In the genomic region with DNA sequence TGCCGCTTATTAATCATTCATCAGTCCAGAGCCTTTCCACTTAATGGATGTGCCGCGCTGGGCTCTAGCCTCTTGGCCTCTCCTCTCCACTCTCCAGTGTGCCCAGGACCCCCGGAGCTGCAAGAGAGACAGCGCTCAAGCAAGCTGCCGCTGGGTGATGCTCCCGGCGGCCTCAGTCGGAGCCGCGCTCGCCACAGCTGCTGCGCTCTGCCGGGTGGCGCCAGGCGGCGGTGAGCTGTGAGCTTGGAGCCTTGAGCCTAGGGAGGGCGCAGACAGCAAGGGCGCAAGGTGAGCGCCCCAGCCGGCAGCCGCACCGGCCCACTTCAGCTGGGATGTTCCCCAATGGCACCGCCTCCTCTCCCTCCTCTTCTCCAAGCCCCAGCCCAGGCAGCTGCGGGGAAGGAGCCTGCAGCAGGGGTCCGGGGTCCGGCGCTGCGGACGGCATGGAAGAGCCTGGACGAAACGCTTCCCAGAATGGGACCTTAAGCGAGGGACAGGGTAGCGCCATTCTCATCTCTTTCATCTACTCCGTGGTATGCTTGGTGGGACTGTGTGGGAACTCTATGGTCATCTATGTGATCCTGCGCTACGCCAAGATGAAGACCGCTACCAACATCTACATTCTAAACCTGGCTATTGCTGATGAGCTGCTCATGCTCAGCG, we compare ENCODE assay signal across 8 mouse cellular contexts. TPM values are rescaled to one million over a fixed set of nuclear protein-coding genes. Genes with fewer than 3 reads are reported as not detected.
DNase-seq lines count a peak whose midpoint lies in the region; ATAC-seq and TF ChIP-seq lines count a peak whose summit lies in the region.

No protein-coding gene starts in this region.

- H3K4me2 ChIP-seq in lung, embryonic 16.5 days (ENCODE audit: low read depth, low read length): peak overlapping the region; percentile 73
- H3K4me2 ChIP-seq in forebrain, embryonic 11.5 days (ENCODE audit: low read depth, low read length, severe bottlenecking): peak overlapping the region; percentile 80
- H3K4me2 ChIP-seq in intestine, embryonic 14.5 days (ENCODE audit: low read length): peak overlapping the region; percentile 85
- peak overlapping the region; percentile 73 for H3K4me2 ChIP-seq in limb, embryonic 14.5 days (replicated peaks; ENCODE audit: low read depth, low read length, severe bottlenecking)

- peak; percentile 43; the same call in 1 of the 2 replicates for ATAC-seq in lung, embryonic 16.5 days (ENCODE audit: low read depth)
- ATAC-seq in forebrain, embryonic 11.5 days (replicated peaks; ENCODE audit: low FRiP score): peak; percentile 56
- ATAC-seq in intestine, embryonic 14.5 days (replicated peaks; ENCODE audit: low FRiP score, low TSS enrichment, low read depth): peak; percentile 49
- ATAC-seq in limb, embryonic 14.5 days (ENCODE audit: low FRiP score, low read depth): peak; percentile 53

- no peaks in the 10 kb centered on the region for H3K36me3 ChIP-seq in lung, embryonic 16.5 days (ENCODE audit: control insufficient read depth, insufficient read depth, low read length)
- no peaks in the 10 kb centered on the region for H3K36me3 ChIP-seq in forebrain, embryonic 11.5 days (ENCODE audit: control insufficient read depth, insufficient read depth, low read length)
- no peaks in the 10 kb centered on the region for H3K36me3 ChIP-seq in intestine, embryonic 14.5 days (ENCODE audit: control insufficient read depth, insufficient read depth, low read length)
- no peaks in the 10 kb centered on the region for H3K36me3 ChIP-seq in limb, embryonic 14.5 days (ENCODE audit: control insufficient read depth, insufficient read depth, low read length)

- no peak overlapping the region for H3K9ac ChIP-seq in lung, embryonic 16.5 days (ENCODE audit: low read length)
- 0 out of 2 replicates have a peak overlapping the region, but pooled peaks have one; percentile 23 for H3K9ac ChIP-seq in forebrain, embryonic 11.5 days (ENCODE audit: low read length)
- H3K9ac ChIP-seq in intestine, embryonic 14.5 days (ENCODE audit: low read length): no peak overlapping the region
- H3K9ac ChIP-seq in limb, embryonic 14.5 days (ENCODE audit: low read depth, low read length, severe bottlenecking): peak overlapping the region; percentile 35

- 2% methylated on average over 38 of the region's 39 CpGs for WGBS in lung, embryonic 16.5 days
- WGBS in forebrain, embryonic 11.5 days: under 1% methylated on average over 38 of the region's 39 CpGs
- under 1% methylated on average over 39 of the region's 39 CpGs for WGBS in intestine, embryonic 14.5 days
- WGBS in limb, embryonic 14.5 days: under 1% methylated on average over 31 of the region's 39 CpGs
- WGBS in olfactory bulb, adult 2 months: under 1% methylated on average over 39 of the region's 39 CpGs

- H3K4me3 ChIP-seq in lung, embryonic 16.5 days (ENCODE audit: low read length): peak overlapping the region; percentile 46
- peak overlapping the region; percentile 40 for H3K4me3 ChIP-seq in forebrain, embryonic 11.5 days (ENCODE audit: low read depth, low read length)
- peak overlapping the region; percentile 46 for H3K4me3 ChIP-seq in intestine, embryonic 14.5 days (ENCODE audit: low read depth, low read length)
- peak overlapping the region; percentile 49 for H3K4me3 ChIP-seq in limb, embryonic 14.5 days (replicated peaks; ENCODE audit: low read length)
- H3K4me3 ChIP-seq in olfactory bulb, adult 2 months (ENCODE audit: insufficient read depth, low read depth, low read length): peak overlapping the region; percentile 44

- H3K27me3 ChIP-seq in lung, embryonic 16.5 days (ENCODE audit: control insufficient read depth, insufficient read depth, low read depth, low read length): peaks cover 35% of the 10 kb centered on the region
- H3K27me3 ChIP-seq in forebrain, embryonic 11.5 days (ENCODE audit: control insufficient read depth, insufficient read depth, low read length): peaks cover 42% of the 10 kb centered on the region
- peaks cover 35% of the 10 kb centered on the region for H3K27me3 ChIP-seq in intestine, embryonic 14.5 days (replicated peaks; ENCODE audit: control insufficient read depth, insufficient read depth, low read length)
- H3K27me3 ChIP-seq in limb, embryonic 14.5 days (ENCODE audit: control insufficient read depth, insufficient read depth, low read length): peaks cover 27% of the 10 kb centered on the region

- TF ChIP-seq CTCF in olfactory bulb, adult 2 months (IDR thresholded peaks at IDR 0.05; ENCODE audit: insufficient read depth, low read depth, low read length): no peak

- no peak overlapping the region for H3K27ac ChIP-seq in lung, embryonic 16.5 days (ENCODE audit: low read length)
- H3K27ac ChIP-seq in forebrain, embryonic 11.5 days (ENCODE audit: low read depth, low read length): no peak overlapping the region
- no peak overlapping the region for H3K27ac ChIP-seq in intestine, embryonic 14.5 days (ENCODE audit: low read depth)
- H3K27ac ChIP-seq in limb, embryonic 14.5 days (replicated peaks; ENCODE audit: low read depth, low read length): no peak overlapping the region
- no peak overlapping the region for H3K27ac ChIP-seq in olfactory bulb, adult 2 months (ENCODE audit: insufficient read depth, low read depth, low read length)

- no peaks in the 10 kb centered on the region for H3K9me3 ChIP-seq in lung, embryonic 16.5 days (ENCODE audit: control insufficient read depth, low read length)
- H3K9me3 ChIP-seq in forebrain, embryonic 11.5 days (ENCODE audit: control insufficient read depth, low read length): no peaks in the 10 kb centered on the region
- no peaks in the 10 kb centered on the region for H3K9me3 ChIP-seq in intestine, embryonic 14.5 days (ENCODE audit: control insufficient read depth, low read length)
- H3K9me3 ChIP-seq in limb, embryonic 14.5 days (ENCODE audit: control insufficient read depth, low read length): no peaks in the 10 kb centered on the region

- DNase-seq in lung, postnatal 25 days (ENCODE audit: low spot score): no peak
- DNase-seq in forebrain, embryonic 11.5 days (ENCODE audit: low spot score): peak; percentile 67
- DNase-seq in intestine, embryonic 14.5 days (ENCODE audit: low spot score): peak; percentile 70
- no peak for DNase-seq in limb, embryonic 14.5 days (ENCODE audit: low spot score)
- DNase-seq in adrenal gland, adult (ENCODE audit: inconsistent age in 2 of 2, low spot score in 1 of 2): no peak
- no peak for DNase-seq in T-cell, adult 2 months (ENCODE audit: low spot score)

- no peak for TF ChIP-seq POLR2A in limb, embryonic 14.5 days (IDR thresholded peaks at IDR 0.05; ENCODE audit: borderline replicate concordance, extremely low read depth, insufficient read depth, insufficient read length)
- no peak for TF ChIP-seq POLR2A in olfactory bulb, adult 2 months (IDR thresholded peaks at IDR 0.05; ENCODE audit: insufficient read depth, low read depth, low read length)

- H3K4me1 ChIP-seq in lung, embryonic 16.5 days (replicated peaks; ENCODE audit: control insufficient read depth, insufficient read depth, low read length): peaks cover 27% of the 10 kb centered on the region
- H3K4me1 ChIP-seq in forebrain, embryonic 11.5 days (replicated peaks; ENCODE audit: control insufficient read depth, insufficient read depth, low read length): peaks cover 20% of the 10 kb centered on the region
- H3K4me1 ChIP-seq in intestine, embryonic 14.5 days (replicated peaks; ENCODE audit: control insufficient read depth, insufficient read depth, low read length): peaks cover 10% of the 10 kb centered on the region; the same call in 1 of the 2 replicates
- H3K4me1 ChIP-seq in limb, embryonic 14.5 days (ENCODE audit: control insufficient read depth, insufficient read depth, low read length): peaks cover 13% of the 10 kb centered on the region
- peaks cover 16% of the 10 kb centered on the region for H3K4me1 ChIP-seq in olfactory bulb, adult 2 months (ENCODE audit: control insufficient read depth, insufficient read depth, low read length)

RNA-seq across cellular contexts. Expression of a gene that starts 0.8 kb away (rescaled TPM):
- 0.19 and 0.24 TPM in 2 replicates for polyA plus RNA-seq in lung, embryonic 16.5 days (2015; fragmentation: Nextera tagmentation; extraction: Ambion mirVana)
- not detected in 2 replicates for polyA plus RNA-seq in forebrain, embryonic 11.5 days (2014; fragmentation: Nextera tagmentation; extraction: Ambion mirVana)
- polyA plus RNA-seq in intestine, embryonic 14.5 days (2014; fragmentation: Nextera tagmentation; extraction: Ambion mirVana): 0.69 and 0.83 TPM in 2 replicates
- 4.0 and 5.4 TPM in 2 replicates for polyA plus RNA-seq in limb, embryonic 14.5 days (2012; rRNA removed)
- polyA plus RNA-seq in limb, embryonic 14.5 days (2014; fragmentation: Nextera tagmentation; extraction: Ambion mirVana): 1.4 and 1.5 TPM in 2 replicates
- polyA plus RNA-seq in olfactory bulb, adult 2 months (2012; ENCODE audit: insufficient read depth, insufficient read length, low replicate concordance, missing spikeins): not detected in 2 replicates

RNA-seq across cellular contexts. Expression of a gene that starts 56.7 kb away (rescaled TPM):
- 47.9 and 48.7 TPM in 2 replicates for polyA plus RNA-seq in lung, embryonic 16.5 days (2015; fragmentation: Nextera tagmentation; extraction: Ambion mirVana)
- 5.3 and 7.3 TPM in 2 replicates for polyA plus RNA-seq in forebrain, embryonic 11.5 days (2014; fragmentation: Nextera tagmentation; extraction: Ambion mirVana)
- 8.6 and 9.1 TPM in 2 replicates for polyA plus RNA-seq in intestine, embryonic 14.5 days (2014; fragmentation: Nextera tagmentation; extraction: Ambion mirVana)
- polyA plus RNA-seq in limb, embryonic 14.5 days (2012; rRNA removed): 11.4 and 12.8 TPM in 2 replicates
- polyA plus RNA-seq in limb, embryonic 14.5 days (2014; fragmentation: Nextera tagmentation; extraction: Ambion mirVana): 17.3 and 17.5 TPM in 2 replicates
- not detected in 2 replicates for polyA plus RNA-seq in olfactory bulb, adult 2 months (2012; ENCODE audit: insufficient read depth, insufficient read length, low replicate concordance, missing spikeins)

Comparison
In these comparisons a context has a peak if more than half of its experiments do, and no peak if none do; other contexts are left out.
1. H3K9ac ChIP-seq: peak in forebrain, embryonic 11.5 days (single experiment) and limb, embryonic 14.5 days (single experiment); none in lung, embryonic 16.5 days (single experiment) and intestine, embryonic 14.5 days (single experiment).
2. DNase-seq: peak in forebrain, embryonic 11.5 days (single experiment) and intestine, embryonic 14.5 days (single experiment); none in lung, postnatal 25 days (single experiment), limb, embryonic 14.5 days (single experiment), adrenal gland, adult (0 of 2) and T-cell, adult 2 months (single experiment).
3. Peak in every context shown above with its lines, with median percentiles within 50 percentile points of each other: ATAC-seq, H3K4me2 ChIP-seq and H3K4me3 ChIP-seq.